Mouse (Mus musculus) forebrain, postnatal 0 days (tissue): ENCODE results near the gene Il1r1. TPM values are rescaled to one million over a fixed set of nuclear protein-coding genes. Genes with fewer than 3 reads are reported as not detected.

Experiments used
- ATAC-seq: fragments of 200-750 bp; cut with Nextera tagmentation; 2 replicates; pipeline ENCODE4 v1.8.0; 2017; ENCODE audit warnings: mild to moderate bottlenecking, moderate library complexity
- DNase-seq: peaks from one replicate; pipeline ENCODE4 v3.0.0-alpha.2; 2015
- H3K27ac ChIP-seq: fragments of 300-500 bp; sonication (generic); 2 replicates; pipeline ENCODE4 v1.5.1; 2014; ENCODE audit warnings: low read depth, mild to moderate bottlenecking, antibody characterized with exemption, low read length, moderate library complexity, mixed read lengths
- H3K27me3 ChIP-seq: fragments of 300-500 bp; sonication (generic); 2 replicates; pipeline ENCODE4 v1.6.1; 2014; ENCODE audit warnings: mild to moderate bottlenecking, low read length, mixed read lengths; ENCODE audit not compliant: insufficient read depth
- H3K36me3 ChIP-seq: fragments of 300-500 bp; sonication (generic); 2 replicates; pipeline ENCODE4 v1.6.1; 2014; ENCODE audit warnings: mild to moderate bottlenecking, moderate library complexity; ENCODE audit not compliant: insufficient read depth
- H3K4me1 ChIP-seq: fragments of 300-500 bp; sonication (generic); 2 replicates; pipeline ENCODE4 v1.6.1; 2014; ENCODE audit warnings: antibody characterized with exemption; ENCODE audit not compliant: insufficient read depth
- H3K4me2 ChIP-seq: fragments of 300-500 bp; sonication (generic); 2 replicates; pipeline ENCODE4 v1.6.1; 2014; ENCODE audit warnings: low read depth, mild to moderate bottlenecking, moderate library complexity
- H3K4me3 ChIP-seq: fragments of 300-500 bp; sonication (generic); 2 replicates; pipeline ENCODE4 v1.5.1; 2014; ENCODE audit warnings: low read depth, low read length, mixed read lengths
- H3K9ac ChIP-seq: fragments of 300-500 bp; sonication (generic); 2 replicates; pipeline ENCODE4 v1.6.1; 2014; ENCODE audit warnings: mild to moderate bottlenecking
- H3K9me3 ChIP-seq: fragments of 300-500 bp; sonication (generic); 2 replicates; pipeline ENCODE4 v1.6.1; 2016; ENCODE audit warnings: low read length
- CTCF ChIP-seq: sonication (generic); IDR thresholded peaks from 2 replicates; pipeline ENCODE4 v1.5.1; 2016; ENCODE audit warnings: antibody characterized with exemption, control low read depth, low read depth
- WGBS: fragments of 180-500 bp; shearing (Covaris S2); extraction: QIAGEN DNeasy Blood & Tissue Kit; methylation state at CpG from one replicate; pipeline ENCODE4 v1.1.7; 2014; 5-methylcytosine and 5-hydroxymethylcytosine counted together
- polyA plus RNA-seq: library from polyadenylated mRNA; unstranded; fragments of >200 nt; fragmentation: Nextera tagmentation; extraction: Ambion mirVana; gene quantifications from 2 replicates; pipeline ENCODE4 v1.2.1, GENCODE M21; 2015
- total RNA-seq: library from RNA; depleted of rRNA; stranded (reverse); fragments of >200 nt; gene quantifications from 2 replicates; pipeline ENCODE4 v1.2.3, GENCODE M21; 2014

Il1r1 gene
- total and polyA plus RNA-seq, 2 experiments from 2014 or later = 0.84 to 0.90 TPM

DNA sequence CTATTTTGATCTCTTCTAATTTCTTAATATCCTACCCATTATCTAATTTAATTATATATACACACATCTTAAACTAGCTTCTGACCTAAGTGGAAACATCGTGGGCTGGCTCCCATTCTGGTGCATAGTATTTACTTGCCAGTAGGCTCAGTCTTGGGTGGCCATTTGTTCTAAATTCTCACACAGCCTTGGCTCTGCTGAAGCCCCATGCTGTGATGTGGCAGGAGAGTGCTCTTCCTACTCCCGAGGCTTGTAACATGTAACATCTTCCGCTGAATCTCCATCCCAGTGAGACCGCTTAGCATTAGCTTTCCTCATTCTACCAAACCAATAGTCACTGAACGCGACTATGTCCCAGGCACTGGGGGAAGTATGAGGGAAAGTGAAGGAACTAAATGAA lies 43.0 kb downstream of the Il1r1 start:
- no peaks in the 10 kb centered on the region for H3K9me3 ChIP-seq
- no peak for TF ChIP-seq CTCF
- no peak overlapping the region for H3K4me3 ChIP-seq
- no peak overlapping the region for H3K4me2 ChIP-seq
- DNase-seq (no peak), ATAC-seq (no peak)
- H3K27ac ChIP-seq = no peak overlapping the region
- no peaks in the 10 kb centered on the region for H3K27me3 ChIP-seq
- H3K4me1 ChIP-seq = peaks cover 9% of the 10 kb centered on the region; the same call in 1 of the 2 replicates
- H3K9ac ChIP-seq = no peak overlapping the region
- WGBS = 79% methylated on average over 6 of the region's 6 CpGs
- H3K36me3 ChIP-seq = no peaks in the 10 kb centered on the region

DNA sequence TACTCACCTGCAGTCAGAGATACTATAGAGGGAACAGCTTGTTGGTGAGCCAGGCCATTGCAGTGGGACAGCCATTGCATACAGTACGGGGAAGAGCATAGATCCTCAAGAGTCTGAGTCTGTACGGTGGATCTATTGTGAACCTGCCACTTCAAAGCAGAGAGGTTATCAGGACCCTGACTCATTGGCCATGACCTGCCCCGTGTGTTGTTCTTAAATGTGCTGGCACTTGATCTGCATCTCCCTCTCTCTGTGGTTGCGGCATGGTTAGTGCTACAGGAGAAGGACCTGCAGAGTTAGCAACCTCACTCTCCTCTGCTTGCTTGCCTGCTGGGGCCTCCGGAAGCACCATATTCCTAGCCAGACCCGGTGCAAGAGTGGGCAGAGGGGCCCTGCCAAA lies 43.7 kb downstream of the Il1r1 start:
- H3K4me2 ChIP-seq = no peak overlapping the region
- no peak overlapping the region for H3K4me3 ChIP-seq
- H3K4me1 ChIP-seq = peaks cover 9% of the 10 kb centered on the region; the same call in 1 of the 2 replicates
- no peaks in the 10 kb centered on the region for H3K9me3 ChIP-seq
- no peak overlapping the region for H3K9ac ChIP-seq
- TF ChIP-seq CTCF = no peak
- H3K27ac ChIP-seq = no peak overlapping the region
- DNase-seq (no peak), ATAC-seq (no peak)
- no peaks in the 10 kb centered on the region for H3K27me3 ChIP-seq
- H3K36me3 ChIP-seq = no peaks in the 10 kb centered on the region
- WGBS = 91% methylated on average over 6 of the region's 6 CpGs

DNA sequence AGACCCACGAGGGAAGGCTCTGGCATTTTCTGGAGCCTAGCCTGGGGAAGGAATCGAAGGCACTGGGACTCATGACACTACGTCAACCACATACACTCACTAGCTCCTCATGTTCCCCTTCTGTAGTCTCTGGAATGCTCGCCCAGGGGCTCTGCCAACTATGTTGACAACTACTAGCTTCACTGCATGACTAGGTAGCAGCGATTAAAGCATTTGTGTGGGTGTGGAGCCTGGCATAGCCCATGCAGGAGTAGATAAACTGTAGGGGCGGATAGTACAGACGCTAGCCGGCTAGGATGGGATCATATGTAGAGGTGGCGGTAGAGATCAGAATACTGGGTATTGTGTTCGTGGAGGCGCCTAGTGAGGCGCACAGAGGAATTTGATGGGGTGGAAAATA lies 45.5 kb downstream of the Il1r1 start:
- 0 out of 2 replicates have a peak, but pooled peaks have one; percentile 32 for ATAC-seq
- H3K4me2 ChIP-seq = no peak overlapping the region
- no peak overlapping the region for H3K4me3 ChIP-seq
- H3K9ac ChIP-seq = no peak overlapping the region
- peaks cover 9% of the 10 kb centered on the region; the same call in 1 of the 2 replicates for H3K4me1 ChIP-seq
- no peaks in the 10 kb centered on the region for H3K27me3 ChIP-seq
- no peak overlapping the region for H3K27ac ChIP-seq
- H3K36me3 ChIP-seq = no peaks in the 10 kb centered on the region
- WGBS = 87% methylated on average over 12 of the region's 12 CpGs
- no peak for TF ChIP-seq CTCF
- no peak for DNase-seq
- no peaks in the 10 kb centered on the region for H3K9me3 ChIP-seq

DNA sequence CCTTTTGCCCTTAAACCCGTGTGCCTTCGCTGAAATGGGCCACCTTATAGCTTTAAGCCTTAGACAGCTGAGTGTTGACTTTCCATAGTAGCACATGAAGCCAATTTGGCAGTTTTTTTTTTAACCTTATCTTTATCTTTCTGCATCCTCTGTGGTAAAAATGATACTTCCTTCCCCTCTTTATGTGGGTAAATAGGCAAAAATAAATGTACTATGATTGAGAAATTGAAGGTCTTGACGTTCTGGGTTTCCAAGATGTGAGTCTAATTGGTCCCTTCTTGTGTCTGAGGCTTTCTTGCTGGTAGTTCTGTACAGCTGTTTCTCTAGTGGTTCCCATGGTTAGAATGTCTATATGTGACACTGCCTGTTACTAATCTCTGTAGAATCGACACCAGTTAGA lies 46.2 kb downstream of the Il1r1 start:
- no peak for TF ChIP-seq CTCF
- Histone ChIP-seq H3K4me3 (no peak overlapping the region), H3K27ac (no peak overlapping the region), H3K36me3 (no peaks in the 10 kb centered on the region), H3K4me1 (peaks cover 8% of the 10 kb centered on the region; the same call in 1 of the 2 replicates), H3K27me3 (no peaks in the 10 kb centered on the region), H3K9ac (no peak overlapping the region), H3K4me2 (no peak overlapping the region), H3K9me3 (no peaks in the 10 kb centered on the region)
- DNase-seq = no peak
- ATAC-seq = no peak
- WGBS = 90% methylated on average over 4 of the region's 4 CpGs

DNA sequence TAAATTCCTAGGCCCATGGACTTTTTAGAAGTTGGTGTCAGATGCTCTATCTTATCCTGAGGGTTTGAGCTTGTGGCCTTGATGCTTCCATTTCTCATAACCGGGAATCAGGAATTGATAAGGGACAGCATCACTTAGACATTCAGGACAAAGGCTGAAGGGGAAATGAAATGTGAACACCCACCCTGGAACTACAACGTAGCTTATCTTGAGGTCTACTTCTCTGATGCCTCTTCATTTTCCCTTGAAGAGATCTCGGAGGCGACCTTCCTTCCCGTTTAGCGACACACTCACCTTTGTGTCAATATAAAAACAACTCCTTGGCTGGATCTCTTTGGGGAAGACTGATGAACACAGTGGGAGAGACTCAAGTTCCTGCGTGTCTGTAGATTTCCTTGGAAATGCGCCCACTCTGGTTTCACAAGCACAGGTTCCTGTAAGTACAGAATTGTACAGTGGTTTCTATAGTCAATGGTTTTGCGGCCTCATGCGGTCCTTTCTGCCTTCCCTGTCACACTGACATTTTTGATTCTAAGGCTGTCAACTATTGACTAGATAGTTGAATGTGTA lies 46.7 kb downstream of the Il1r1 start:
- Histone ChIP-seq H3K4me1 (peaks cover 3% of the 10 kb centered on the region; the same call in 1 of the 2 replicates), H3K36me3 (no peaks in the 10 kb centered on the region), H3K27me3 (no peaks in the 10 kb centered on the region), H3K4me3 (no peak overlapping the region), H3K9me3 (no peaks in the 10 kb centered on the region), H3K9ac (no peak overlapping the region), H3K27ac (no peak overlapping the region), H3K4me2 (no peak overlapping the region)
- WGBS = 93% methylated on average over 10 of the region's 10 CpGs
- DNase-seq (no peak), ATAC-seq (no peak)
- no peak for TF ChIP-seq CTCF

DNA sequence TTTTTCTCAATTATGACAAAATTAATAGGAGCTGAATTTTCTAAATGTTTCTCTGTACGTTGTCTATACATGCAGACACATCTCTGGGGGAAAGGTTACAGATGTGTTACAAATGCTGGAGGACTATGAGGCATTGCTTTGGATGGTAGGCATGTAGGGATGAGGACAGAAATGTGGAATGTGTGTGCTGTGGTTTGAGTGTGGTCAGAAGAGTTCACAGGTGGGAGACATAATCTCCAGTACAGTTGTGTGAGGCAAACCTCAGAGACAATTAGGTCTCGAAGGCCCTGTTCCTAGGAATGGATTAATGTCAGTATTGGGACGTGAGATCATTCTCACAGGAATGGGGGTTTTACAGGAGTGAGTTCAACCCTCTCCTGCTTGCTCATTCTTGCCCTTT lies 47.3 kb downstream of the Il1r1 start:
- H3K9ac ChIP-seq = no peak overlapping the region
- H3K4me2 ChIP-seq = no peak overlapping the region
- no peak for TF ChIP-seq CTCF
- 92% methylated on average over 3 of the region's 3 CpGs for WGBS
- H3K9me3 ChIP-seq = no peaks in the 10 kb centered on the region
- H3K27ac ChIP-seq = no peak overlapping the region
- H3K4me3 ChIP-seq = no peak overlapping the region
- no peaks in the 10 kb centered on the region for H3K4me1 ChIP-seq
- no peaks in the 10 kb centered on the region for H3K27me3 ChIP-seq
- no peak for DNase-seq
- no peaks in the 10 kb centered on the region for H3K36me3 ChIP-seq
- no peak for ATAC-seq

DNA sequence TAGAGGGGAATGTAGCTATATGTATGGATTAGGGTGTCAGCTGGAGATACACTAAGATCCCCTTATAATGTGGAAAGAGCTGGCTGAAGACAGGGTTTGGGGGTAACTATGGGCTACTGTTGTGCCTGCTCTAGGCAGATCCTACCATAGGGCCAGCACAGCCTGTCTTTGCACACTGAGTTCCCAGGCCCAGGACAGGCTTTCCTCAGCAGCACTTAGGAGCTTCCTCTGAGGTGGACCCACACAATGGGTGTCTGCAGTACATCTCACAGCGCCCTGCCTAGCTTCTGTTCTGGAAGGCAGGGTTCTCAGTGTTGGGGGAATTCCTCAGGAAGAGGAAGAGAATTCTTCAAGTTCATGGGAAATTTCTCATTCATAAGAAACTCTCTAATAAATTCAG lies 48.6 kb downstream of the Il1r1 start:
- H3K9ac ChIP-seq = no peak overlapping the region
- no peak overlapping the region for H3K27ac ChIP-seq
- DNase-seq (no peak), ATAC-seq (no peak)
- no peak overlapping the region for H3K4me2 ChIP-seq
- no peaks in the 10 kb centered on the region for H3K36me3 ChIP-seq
- no peak overlapping the region for H3K4me3 ChIP-seq
- no peaks in the 10 kb centered on the region for H3K9me3 ChIP-seq
- no peaks in the 10 kb centered on the region for H3K4me1 ChIP-seq
- H3K27me3 ChIP-seq = no peaks in the 10 kb centered on the region
- 78% methylated on average over 1 of the region's 1 CpGs for WGBS
- TF ChIP-seq CTCF = no peak
